Mouse (Mus musculus) liver, embryonic 14.5 days (tissue): ENCODE results near the gene Myh7b.

Source experiments
- CTCF ChIP-seq: IDR thresholded peaks from 2 replicates; pipeline ENCODE4 v1.5.1; 2016; ENCODE audit warnings: antibody characterized with exemption, low read depth, control low read depth
- EP300 ChIP-seq: IDR thresholded peaks from 2 replicates; pipeline ENCODE4 v1.6.1; 2016; ENCODE audit warnings: antibody characterized with exemption, low read depth

DNA sequence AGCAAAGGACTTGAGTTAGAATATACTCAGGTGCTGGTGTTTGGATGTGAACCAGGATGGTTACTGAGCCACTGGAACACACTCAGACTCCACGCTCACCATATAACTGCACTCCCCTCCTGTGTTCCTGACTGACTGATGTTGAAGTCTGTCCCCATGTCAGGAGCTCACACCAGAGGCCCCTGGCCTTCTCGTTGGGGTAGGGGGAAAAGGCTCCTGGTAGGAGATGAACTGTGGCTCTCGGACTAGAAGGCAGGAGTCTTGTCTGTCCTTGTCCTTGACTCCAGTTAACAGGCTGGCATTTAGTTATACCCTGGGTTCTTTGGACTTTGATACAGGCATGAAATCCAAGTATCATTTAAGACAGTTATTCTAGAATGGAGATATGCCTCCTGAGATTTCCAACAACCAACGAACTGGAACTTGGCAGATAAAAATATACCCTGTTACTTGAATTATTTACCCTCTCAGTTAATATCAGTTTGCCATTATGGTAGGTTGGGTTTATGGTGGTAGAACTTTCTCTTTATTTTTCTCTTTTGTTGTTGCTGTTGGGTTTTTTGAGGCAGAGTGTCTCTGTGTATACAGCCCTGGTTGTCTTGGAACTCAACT is 28.5 kb upstream of the Myh7b start:
- no peak for TF ChIP-seq CTCF
- no peak for TF ChIP-seq EP300
